Mouse (Mus musculus) forebrain, embryonic 16.5 days (tissue): ENCODE data around the gene Rxra. TPM values are rescaled to one million over a fixed set of nuclear protein-coding genes. Genes with fewer than 3 reads are reported as not detected.

Experiments
- ATAC-seq: fragments of 200-750 bp; cut with Nextera tagmentation; 2 replicates; pipeline ENCODE4 v1.8.0; 2017; ENCODE audit warnings: mild to moderate bottlenecking, moderate library complexity
- H3K27ac ChIP-seq: fragments of 300-500 bp; sonication (generic); 2 replicates; pipeline ENCODE4 v1.5.1; 2014; ENCODE audit warnings: low read length, control low read depth
- H3K27me3 ChIP-seq: fragments of 300-500 bp; sonication (generic); replicated peaks from 2 replicates; pipeline ENCODE4 v1.6.1; 2014; ENCODE audit warnings: low read length; ENCODE audit not compliant: control insufficient read depth, insufficient read depth
- H3K36me3 ChIP-seq: fragments of 300-500 bp; sonication (generic); 2 replicates; pipeline ENCODE4 v1.6.1; 2014; ENCODE audit not compliant: control insufficient read depth, insufficient read depth
- H3K4me1 ChIP-seq: fragments of 300-500 bp; sonication (generic); replicated peaks from 2 replicates; pipeline ENCODE4 v1.6.1; 2014; ENCODE audit warnings: low read length; ENCODE audit not compliant: control insufficient read depth, insufficient read depth
- H3K4me2 ChIP-seq: fragments of 300-500 bp; sonication (generic); 2 replicates; pipeline ENCODE4 v1.6.1; 2014; ENCODE audit warnings: mild to moderate bottlenecking, low read length, control low read depth
- H3K4me3 ChIP-seq: fragments of 300-500 bp; sonication (generic); replicated peaks from 2 replicates; pipeline ENCODE4 v1.5.1; 2014; ENCODE audit warnings: mild to moderate bottlenecking, low read length, control low read depth
- H3K9ac ChIP-seq: fragments of 300-500 bp; sonication (generic); replicated peaks from 2 replicates; pipeline ENCODE4 v1.6.1; 2014; ENCODE audit warnings: low read depth, low read length, control low read depth
- H3K9me3 ChIP-seq: fragments of 300-500 bp; sonication (generic); 2 replicates; pipeline ENCODE4 v1.6.1; 2016; ENCODE audit warnings: low read length; ENCODE audit not compliant: control insufficient read depth
- WGBS: fragments of 180-500 bp; shearing (Covaris S2); extraction: QIAGEN DNeasy Blood & Tissue Kit; methylation state at CpG from one replicate; pipeline ENCODE4 v1.1.7; 2014; 5-methylcytosine and 5-hydroxymethylcytosine counted together
- polyA plus RNA-seq: library from polyadenylated mRNA; unstranded; fragments of >200 nt; fragmentation: Nextera tagmentation; extraction: Ambion mirVana; gene quantifications from 2 replicates; pipeline ENCODE4 v1.2.1, GENCODE M21; 2015

Gene Rxra
- polyA plus RNA-seq, 1 experiment from 2014 or later: 2.4 TPM

DNA sequence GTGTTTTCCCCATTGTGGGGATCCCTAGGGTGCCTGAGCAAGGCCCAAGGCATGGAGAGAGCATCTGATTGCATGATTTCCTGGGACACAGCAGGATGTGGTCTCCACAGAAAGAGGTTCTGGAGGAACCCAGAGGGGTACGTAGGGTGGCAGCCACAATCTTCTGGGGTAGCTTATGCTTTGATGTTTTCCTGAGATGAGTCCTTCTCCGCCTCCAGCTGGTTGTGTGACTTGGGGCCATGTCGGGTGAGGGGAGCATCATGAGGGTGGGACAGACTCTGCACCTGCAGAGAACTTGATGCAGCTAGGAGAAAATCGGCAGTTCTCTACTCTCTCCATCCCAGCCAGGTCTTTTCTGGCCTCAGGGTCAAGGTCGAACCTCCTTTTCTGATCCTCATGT lies 36.4 kb downstream of the Rxra start:
- WGBS: 88% methylated on average over 5 of the region's 5 CpGs
- Histone ChIP-seq H3K4me1 (peaks cover 5% of the 10 kb centered on the region), H3K4me3 (no peak overlapping the region), H3K36me3 (no peaks in the 10 kb centered on the region), H3K9ac (no peak overlapping the region), H3K27ac (no peak overlapping the region), H3K4me2 (no peak overlapping the region), H3K27me3 (no peaks in the 10 kb centered on the region), H3K9me3 (no peaks in the 10 kb centered on the region)
- ATAC-seq: no peak

GRCm38 (mm10) chr2:27713378-27713777 lies 37.1 kb downstream of the Rxra start:
- Histone ChIP-seq H3K36me3 (no peaks in the 10 kb centered on the region), H3K27ac (no peak overlapping the region), H3K9me3 (no peaks in the 10 kb centered on the region), H3K4me3 (no peak overlapping the region), H3K27me3 (no peaks in the 10 kb centered on the region), H3K9ac (no peak overlapping the region), H3K4me1 (peaks cover 10% of the 10 kb centered on the region), H3K4me2 (no peak overlapping the region)
- no peak for ATAC-seq
- 91% methylated on average over 3 of the region's 3 CpGs for WGBS

DNA sequence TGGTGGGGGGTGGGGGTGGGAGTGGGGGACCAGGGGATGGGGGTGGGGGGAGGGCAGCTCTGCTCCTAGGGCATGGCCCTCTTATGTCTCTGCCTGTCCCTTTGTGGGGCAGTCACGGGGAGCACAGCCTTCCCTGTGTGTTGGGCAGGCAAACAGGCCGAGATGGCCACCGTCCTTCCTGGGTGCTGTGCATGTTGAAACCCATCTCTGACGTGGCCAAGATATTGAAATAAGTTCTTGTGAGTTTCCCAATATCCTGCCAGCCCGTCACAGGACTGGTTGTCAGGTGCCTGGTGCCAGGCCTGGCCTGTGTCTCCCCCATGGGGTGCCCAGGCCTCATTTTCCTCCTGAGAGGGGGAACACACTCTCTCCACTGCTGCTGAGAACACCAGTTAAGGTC lies 37.9 kb downstream of the Rxra start:
- H3K9ac ChIP-seq: no peak overlapping the region
- no peak overlapping the region for H3K27ac ChIP-seq
- WGBS: 88% methylated on average over 5 of the region's 5 CpGs
- no peaks in the 10 kb centered on the region for H3K9me3 ChIP-seq
- no peak overlapping the region for H3K4me2 ChIP-seq
- H3K4me1 ChIP-seq: peaks cover 10% of the 10 kb centered on the region
- no peak for ATAC-seq
- H3K27me3 ChIP-seq: no peaks in the 10 kb centered on the region
- H3K4me3 ChIP-seq: no peak overlapping the region
- H3K36me3 ChIP-seq: no peaks in the 10 kb centered on the region

DNA sequence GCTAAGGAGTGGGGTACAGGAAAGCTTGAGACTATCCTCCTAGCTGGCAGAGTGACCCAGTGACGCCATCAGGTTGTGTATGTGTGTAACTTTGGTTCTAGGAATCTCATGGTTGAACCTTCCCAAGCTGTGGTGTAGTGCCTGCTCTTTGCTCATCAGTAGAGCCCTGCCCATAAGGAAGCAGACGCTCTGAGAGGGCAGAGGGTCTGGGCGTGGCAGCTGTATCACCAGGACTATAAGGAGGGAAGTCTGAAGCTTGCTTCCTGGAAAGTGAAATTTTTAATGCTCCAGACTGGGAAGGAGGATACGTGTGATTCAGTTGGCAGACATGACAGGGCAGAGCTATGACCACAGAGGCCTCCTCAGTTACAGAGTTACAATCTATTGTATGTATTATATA lies 39.0 kb downstream of the Rxra start:
- H3K4me1 ChIP-seq: peaks cover 10% of the 10 kb centered on the region
- no peaks in the 10 kb centered on the region for H3K36me3 ChIP-seq
- WGBS: 87% methylated on average over 4 of the region's 4 CpGs
- H3K27me3 ChIP-seq: no peaks in the 10 kb centered on the region
- no peak overlapping the region for H3K9ac ChIP-seq
- no peak for ATAC-seq
- H3K4me3 ChIP-seq: no peak overlapping the region
- no peak overlapping the region for H3K4me2 ChIP-seq
- H3K9me3 ChIP-seq: no peaks in the 10 kb centered on the region
- no peak overlapping the region for H3K27ac ChIP-seq

- ATAC-seq: no peak
- H3K27ac ChIP-seq: no peak overlapping the region
- H3K9ac ChIP-seq: no peak overlapping the region
- peaks cover 5% of the 10 kb centered on the region; the same call in 1 of the 2 replicates for H3K4me1 ChIP-seq
- no peak overlapping the region for H3K4me2 ChIP-seq
- no peaks in the 10 kb centered on the region for H3K27me3 ChIP-seq
- 80% methylated on average over 3 of the region's 3 CpGs for WGBS
- H3K9me3 ChIP-seq: no peaks in the 10 kb centered on the region
- H3K4me3 ChIP-seq: no peak overlapping the region
- H3K36me3 ChIP-seq: no peaks in the 10 kb centered on the region
Measured at GRCm38 (mm10) chr2:27716339-27716738, 40.1 kb downstream of the Rxra start.

DNA sequence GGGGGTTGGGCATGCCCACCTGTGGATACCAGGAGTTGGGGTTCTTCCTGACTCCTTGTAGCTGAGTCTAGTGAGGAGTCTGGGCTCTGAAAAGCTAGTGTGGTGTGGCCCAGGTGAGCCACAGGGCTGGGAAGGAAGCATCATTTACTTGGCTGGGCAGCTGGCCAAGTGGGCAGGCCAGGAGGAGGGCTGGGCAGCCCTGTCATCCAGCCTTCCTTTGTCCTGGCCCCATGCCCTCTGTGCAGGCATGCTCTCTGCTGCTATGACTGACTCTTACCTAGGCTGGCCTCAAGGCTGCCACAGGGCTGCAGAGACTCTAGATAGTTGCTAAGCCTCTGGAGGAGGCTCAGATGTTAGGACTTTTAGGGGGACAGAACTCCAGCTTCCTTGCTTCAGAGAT lies 42.0 kb downstream of the Rxra start:
- H3K4me3 ChIP-seq: no peak overlapping the region
- no peaks in the 10 kb centered on the region for H3K27me3 ChIP-seq
- no peak for ATAC-seq
- H3K4me1 ChIP-seq: peaks cover 5% of the 10 kb centered on the region; the same call in 1 of the 2 replicates
- H3K4me2 ChIP-seq: no peak overlapping the region
- H3K9me3 ChIP-seq: no peaks in the 10 kb centered on the region
- H3K9ac ChIP-seq: no peak overlapping the region
- no peak overlapping the region for H3K27ac ChIP-seq
- no peaks in the 10 kb centered on the region for H3K36me3 ChIP-seq

- no peak for ATAC-seq
- no peaks in the 10 kb centered on the region for H3K9me3 ChIP-seq
- no peak overlapping the region for H3K4me3 ChIP-seq
- no peak overlapping the region for H3K4me2 ChIP-seq
- 17% methylated on average over 10 of the region's 10 CpGs for WGBS
- no peaks in the 10 kb centered on the region for H3K36me3 ChIP-seq
- no peak overlapping the region for H3K9ac ChIP-seq
- peaks cover 5% of the 10 kb centered on the region; the same call in 1 of the 2 replicates for H3K4me1 ChIP-seq
- no peak overlapping the region for H3K27ac ChIP-seq
- H3K27me3 ChIP-seq: no peaks in the 10 kb centered on the region
Measured at GRCm38 (mm10) chr2:27719601-27720000, 43.4 kb downstream of the Rxra start.

- ATAC-seq: no peak
- Histone ChIP-seq H3K9me3 (no peaks in the 10 kb centered on the region), H3K27me3 (no peaks in the 10 kb centered on the region), H3K9ac (no peak overlapping the region), H3K4me3 (no peak overlapping the region), H3K36me3 (no peaks in the 10 kb centered on the region), H3K4me2 (no peak overlapping the region), H3K4me1 (peaks cover 5% of the 10 kb centered on the region; the same call in 1 of the 2 replicates), H3K27ac (no peak overlapping the region)
- WGBS: 92% methylated on average over 4 of the region's 4 CpGs
Measured at GRCm38 (mm10) chr2:27721611-27722010, 45.4 kb downstream of the Rxra start.

- Histone ChIP-seq H3K9me3 (no peaks in the 10 kb centered on the region), H3K27me3 (no peaks in the 10 kb centered on the region), H3K36me3 (no peaks in the 10 kb centered on the region), H3K4me2 (no peak overlapping the region), H3K4me1 (no peaks in the 10 kb centered on the region), H3K27ac (no peak overlapping the region), H3K9ac (no peak overlapping the region), H3K4me3 (no peak overlapping the region)
- ATAC-seq: no peak
- WGBS: 88% methylated on average over 9 of the region's 9 CpGs
Measured at GRCm38 (mm10) chr2:27724729-27725316, 48.6 kb downstream of the Rxra start.
